Mouse (Mus musculus) urinary bladder, postnatal 36 days (tissue): Measurements from ENCODE around the gene Tns3.

Experiments used
- DNase-seq, 2 experiments: peaks; one replicate each; pipeline ENCODE4 v3.0.0; 2022; ENCODE audit warnings: low spot score in 2 of 2, mixed read lengths in 1 of 2

Gene Tns3

GRCm38 (mm10) chr11:8530506-8530905 is 133.8 kb downstream of the Tns3 start:
- no peak for DNase-seq

- DNase-seq, result no peak
Observed at GRCm38 (mm10) chr11:8530036-8530435, 134.3 kb downstream of the Tns3 start.

GRCm38 (mm10) chr11:8525463-8526145 is 138.7 kb downstream of the Tns3 start:
- DNase-seq, result no peak

- peak; percentile 86 to 90 for DNase-seq
Observed at GRCm38 (mm10) chr11:8523344-8524126, 140.8 kb downstream of the Tns3 start.

- DNase-seq, result peak; percentile 42 to 59
Observed at GRCm38 (mm10) chr11:8513359-8514253, 150.7 kb downstream of the Tns3 start.

- DNase-seq, result no peak
Observed at GRCm38 (mm10) chr11:8510294-8510693, 154.0 kb downstream of the Tns3 start.

GRCm38 (mm10) chr11:8509614-8510013 is 154.7 kb downstream of the Tns3 start:
- DNase-seq, result no peak

GRCm38 (mm10) chr11:8503735-8504134 is 160.6 kb downstream of the Tns3 start:
- peak; percentile 78 to 83 for DNase-seq

- no peak for DNase-seq
Observed at GRCm38 (mm10) chr11:8500855-8501254, 163.5 kb downstream of the Tns3 start.

- DNase-seq, result no peak
Observed at GRCm38 (mm10) chr11:8497136-8497535, 167.2 kb downstream of the Tns3 start.

GRCm38 (mm10) chr11:8496686-8497085 is 167.6 kb downstream of the Tns3 start:
- peak; percentile 42 to 63 for DNase-seq

- DNase-seq, result no peak
Observed at GRCm38 (mm10) chr11:8495801-8496200, 168.5 kb downstream of the Tns3 start.

- no peak for DNase-seq
Observed at GRCm38 (mm10) chr11:8495036-8495435, 169.3 kb downstream of the Tns3 start.

- no peak for DNase-seq
Observed at GRCm38 (mm10) chr11:8493931-8494490, 170.3 kb downstream of the Tns3 start.

- DNase-seq, result no peak
Observed at GRCm38 (mm10) chr11:8492332-8492731, 172.0 kb downstream of the Tns3 start.

- DNase-seq, result no peak
Observed at GRCm38 (mm10) chr11:8488248-8488647, 176.1 kb downstream of the Tns3 start.

- no peak for DNase-seq
Observed at GRCm38 (mm10) chr11:8486552-8486951, 177.8 kb downstream of the Tns3 start.

- no peak for DNase-seq
Observed at GRCm38 (mm10) chr11:8484538-8484937, 179.8 kb downstream of the Tns3 start.

- DNase-seq, result no peak
Observed at GRCm38 (mm10) chr11:8482721-8483120, 181.6 kb downstream of the Tns3 start.

GRCm38 (mm10) chr11:8481962-8482361 is 182.4 kb downstream of the Tns3 start:
- DNase-seq, result no peak

GRCm38 (mm10) chr11:8481529-8481928 is 182.8 kb downstream of the Tns3 start:
- no peak for DNase-seq

- no peak for DNase-seq
Observed at GRCm38 (mm10) chr11:8479858-8480257, 184.5 kb downstream of the Tns3 start.
